Mouse (Mus musculus): Measurements from ENCODE around the gene Tmem115.

DNA sequence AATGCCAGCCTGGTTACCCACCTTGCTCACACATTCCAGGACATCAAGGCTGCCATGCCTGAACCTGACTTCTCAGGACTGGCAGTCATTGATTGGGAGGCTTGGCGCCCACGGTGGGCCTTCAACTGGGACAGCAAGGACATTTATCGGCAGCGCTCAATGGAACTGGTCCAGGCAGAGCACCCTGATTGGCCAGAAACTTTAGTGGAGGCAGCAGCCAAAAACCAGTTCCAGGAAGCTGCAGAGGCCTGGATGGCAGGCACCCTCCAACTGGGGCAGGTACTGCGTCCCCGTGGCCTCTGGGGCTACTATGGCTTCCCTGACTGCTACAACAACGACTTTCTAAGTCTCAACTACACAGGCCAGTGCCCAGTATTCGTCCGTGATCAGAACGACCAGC is 44.1 kb downstream of the Tmem115 start:
- no peak for TF ChIP-seq POLR2A (IDR thresholded peaks at IDR 0.05; ENCODE audit: insufficient read depth, low read length)
- TF ChIP-seq CTCF (IDR thresholded peaks at IDR 0.05; ENCODE audit: low read depth, low read length), result no peak
- no peak for TF ChIP-seq EP300 (IDR thresholded peaks at IDR 0.05; ENCODE audit: insufficient read depth, low read depth, low read length)
